Mouse (Mus musculus) embryonic stem cell, embryonic (primary cell): ENCODE results near the gene Pde11a.

ENCODE experiments used
- CTCF ChIA-PET, 4 experiments: fragments of 300-600 bp in 2 of 4; fragments of 350-600 bp in 2 of 4; sonication (Branson Sonifier 250); formaldehyde crosslinking; loops; one replicate each; lab custom pipeline; 2022; ENCODE audit warnings: inconsistent platforms in 2 of 4; lab: Charles Lee
- POLR2A ChIA-PET, 4 experiments: fragments of 300-600 bp in 2 of 4; fragments of 350-600 bp in 2 of 4; sonication (Branson Sonifier 250); formaldehyde crosslinking; loops; one replicate each; lab custom pipeline; 2022; ENCODE audit warnings: antibody characterized with exemption in 4 of 4, inconsistent platforms in 1 of 4; lab: Charles Lee

Pde11a gene

DNA sequence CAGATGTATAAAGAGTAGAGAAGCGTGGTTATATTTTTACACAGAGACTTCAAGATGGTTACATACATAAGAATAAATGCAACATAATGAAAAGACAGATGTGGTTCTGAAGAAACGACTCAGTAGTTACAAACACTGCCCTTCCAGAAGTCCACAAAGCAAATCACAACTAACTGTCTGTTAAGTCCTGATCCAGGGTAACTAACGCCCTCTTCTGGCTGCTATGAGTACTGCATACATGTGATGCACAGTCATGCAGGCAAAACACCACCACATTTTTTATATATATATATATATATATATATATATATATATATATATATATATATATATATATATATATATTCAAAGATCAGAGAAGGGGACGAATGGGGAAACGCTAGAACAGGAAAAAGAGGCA is 4.0 kb downstream of the Pde11a start:
- ChIA-PET POLR2A (interaction anchor here in 2 of 4 experiments (1.0 kb wide), 2 partner anchors 72 to 503 kb away, joined by 3 read pairs; partner anchors contain the start of gene Agps (in 1 of the 2)), CTCF (interaction anchor here in 2 of 4 experiments (0.6 to 1.4 kb wide), 3 partner anchors 27 to 357 kb away, joined by 3 to 4 read pairs (median 3); no protein-coding TSS in a partner anchor)

DNA sequence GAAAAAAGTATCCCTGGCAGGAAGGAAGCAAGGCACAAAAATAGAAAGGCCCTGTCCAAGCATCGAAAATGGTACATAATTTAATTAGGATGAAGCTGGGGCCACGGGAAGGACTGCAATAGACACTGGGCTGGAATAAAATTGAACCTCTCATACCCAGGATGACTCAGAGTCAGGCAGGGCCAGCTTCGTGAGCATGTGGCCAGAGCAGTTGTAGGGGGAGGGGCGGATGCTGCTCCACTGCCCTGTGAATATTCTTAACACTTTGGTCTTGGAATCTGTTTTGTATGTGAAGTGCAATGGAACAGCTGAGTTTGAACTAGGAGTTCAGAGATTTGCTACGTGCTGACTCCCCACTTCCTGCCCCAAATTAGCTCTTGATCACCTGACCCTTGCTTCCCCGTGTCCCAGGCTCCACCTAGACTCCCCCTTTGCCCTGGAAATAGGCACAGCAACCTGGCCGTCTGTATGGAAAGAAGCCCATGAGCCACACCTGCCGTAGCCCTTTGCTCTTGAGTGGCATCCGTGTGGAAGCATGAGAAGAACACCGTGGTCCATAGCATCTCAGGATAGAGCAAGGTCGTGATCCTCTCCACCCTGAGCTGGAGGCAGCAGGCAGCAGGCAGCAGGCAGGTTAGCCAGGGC is 6.3 kb downstream of the Pde11a start:
- POLR2A ChIA-PET, result no interaction called here

GRCm38 (mm10) chr2:76330081-76330480 is 8.5 kb downstream of the Pde11a start:
- ChIA-PET CTCF (interaction anchor here in 1 of 4 experiments (0.6 kb wide), 1 partner anchor 32 kb away, joined by 3 read pairs; no protein-coding TSS in a partner anchor), POLR2A (no interaction called here)

More for the DNA sequence above, 6.3 kb downstream of the Pde11a start:
- CTCF ChIA-PET, result interaction anchor here in 1 of 4 experiments (1.1 to 1.2 kb wide), 2 partner anchors 37 to 216 kb away, joined by 3 read pairs; partner anchors contain the start of gene Rbm45

DNA sequence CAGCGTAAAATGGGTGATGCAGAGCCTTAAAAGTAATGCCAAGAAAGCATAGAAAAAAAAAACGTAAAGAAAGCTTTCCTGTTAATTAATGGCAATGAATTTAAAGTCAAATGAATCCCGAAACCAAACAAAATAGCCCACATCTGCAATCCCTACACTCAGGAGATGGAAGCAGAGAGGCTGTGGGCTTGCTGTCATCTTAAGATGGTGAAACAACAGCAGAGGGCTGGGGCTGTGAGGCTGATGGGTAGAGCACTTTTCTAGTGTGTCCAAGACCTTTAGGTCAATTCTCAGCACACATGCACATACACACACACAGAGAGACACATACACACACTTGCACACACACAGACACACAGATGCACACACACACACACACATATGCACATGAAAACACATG is 12.4 kb downstream of the Pde11a start:
- POLR2A ChIA-PET, result no interaction called here
- CTCF ChIA-PET, result no interaction called here

DNA sequence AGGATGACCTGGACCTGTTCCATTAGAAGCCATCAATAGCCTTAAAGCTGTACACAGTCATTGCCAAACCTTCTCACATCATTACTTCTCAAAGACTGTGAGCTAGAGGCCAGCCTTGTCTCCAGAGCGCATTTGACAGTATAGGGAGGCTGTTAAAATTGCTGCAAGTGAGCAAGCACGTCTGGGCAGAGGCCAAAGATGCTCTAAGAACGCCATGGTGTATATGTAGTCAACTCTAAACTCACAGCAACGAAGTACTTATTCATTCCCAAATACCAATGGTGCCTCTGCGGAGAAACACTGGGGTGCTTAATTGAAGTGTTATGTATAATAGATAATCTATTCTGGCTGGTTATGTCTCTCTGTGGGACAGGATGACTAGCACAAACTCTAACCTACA is 14.1 kb downstream of the Pde11a start:
- ChIA-PET CTCF (no interaction called here), POLR2A (interaction anchor here in 1 of 4 experiments (0.6 kb wide), 1 partner anchor 23 kb away, joined by 4 read pairs; no protein-coding TSS in a partner anchor)

GRCm38 (mm10) chr2:76323185-76323875 is 15.2 kb downstream of the Pde11a start:
- ChIA-PET POLR2A (interaction anchor here in 2 of 4 experiments (0.5 to 1.2 kb wide), 2 partner anchors 16 to 18 kb away, joined by 3 read pairs; partner anchors contain the start of gene Pde11a (in 1 of the 2)), CTCF (interaction anchor here in 1 of 4 experiments (0.6 kb wide), 1 partner anchor 37 kb away, joined by 3 read pairs; no protein-coding TSS in a partner anchor)

DNA sequence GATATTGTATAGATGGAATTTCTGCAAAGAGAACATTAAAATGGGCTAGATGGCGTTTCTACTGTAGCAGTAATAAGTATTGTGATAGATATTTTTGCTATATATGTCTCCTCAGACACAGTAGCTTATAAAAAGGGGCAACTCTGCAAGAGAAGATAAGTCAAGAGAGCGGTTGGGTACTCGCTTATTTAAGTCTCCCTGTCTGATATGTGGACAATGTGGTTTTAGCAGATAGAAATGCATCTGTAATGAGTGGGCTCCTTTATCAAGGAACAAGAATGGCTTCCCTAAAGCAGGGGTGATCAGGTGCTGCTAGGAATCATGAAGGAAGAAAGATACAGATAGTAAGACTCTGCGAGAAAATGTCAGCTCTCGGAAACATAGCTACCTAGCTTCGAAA is 18.2 kb downstream of the Pde11a start:
- POLR2A ChIA-PET, result interaction anchor here in 1 of 4 experiments (0.6 kb wide), 1 partner anchor 32 kb away, joined by 3 read pairs; no protein-coding TSS in a partner anchor
- CTCF ChIA-PET, result interaction anchor here in 1 of 4 experiments (0.8 kb wide), 1 partner anchor 205 kb away, joined by 3 read pairs; no protein-coding TSS in a partner anchor

- ChIA-PET CTCF (no interaction called here), POLR2A (no interaction called here)
Measured at GRCm38 (mm10) chr2:76319231-76319630, 19.3 kb downstream of the Pde11a start.

DNA sequence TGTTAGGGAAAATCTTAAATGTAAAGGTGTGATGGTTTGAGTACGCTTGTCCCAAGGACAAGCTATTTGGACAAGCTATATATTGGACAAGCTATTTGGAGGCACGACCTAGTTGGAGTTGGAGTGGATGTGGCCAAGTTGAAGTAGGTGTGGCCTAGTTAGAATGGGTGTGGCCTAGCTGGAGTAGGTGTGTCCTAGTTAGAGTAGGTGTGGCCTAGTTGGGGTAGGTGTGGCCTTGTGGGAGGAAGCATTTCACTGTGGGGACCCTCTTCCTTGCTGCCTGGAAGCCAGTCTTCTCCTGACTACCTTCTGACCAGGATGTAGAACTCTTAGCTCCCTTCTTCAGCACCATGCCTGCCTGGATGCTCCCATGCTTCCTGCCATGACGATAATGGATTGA is 50.9 kb downstream of the Pde11a start:
- POLR2A ChIA-PET, result interaction anchor here in 1 of 4 experiments (0.7 kb wide), 1 partner anchor 200 kb away, joined by 3 read pairs; no protein-coding TSS in a partner anchor
- CTCF ChIA-PET, result interaction anchor here (0.7 to 2.7 kb wide), 8 partner anchors 36 to 386 kb away, joined by 3 to 17 read pairs (median 6); no protein-coding TSS in a partner anchor

DNA sequence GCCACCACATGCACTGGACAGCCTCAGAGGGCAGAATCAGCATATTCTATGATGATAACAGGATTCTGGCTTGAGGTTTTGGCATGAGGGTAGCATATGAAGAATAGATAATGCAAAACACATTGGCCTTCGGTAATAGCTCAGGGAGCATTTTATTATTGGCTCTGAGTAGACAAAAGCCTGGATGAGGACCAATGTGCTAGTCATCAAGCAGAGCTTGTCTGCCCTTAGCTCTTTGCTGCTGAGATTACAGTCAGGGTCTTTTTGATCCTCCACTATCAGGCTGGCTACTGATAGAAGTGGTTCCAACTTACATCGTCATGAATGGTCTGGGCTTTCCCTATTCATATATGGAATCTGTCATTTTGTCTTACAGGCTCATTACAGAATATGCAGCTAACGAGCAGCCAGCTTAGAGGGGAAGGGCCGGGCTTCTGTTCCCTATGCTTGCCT is 52.3 kb downstream of the Pde11a start:
- POLR2A ChIA-PET, result no interaction called here
- CTCF ChIA-PET, result interaction anchor here in 2 of 4 experiments (0.6 to 2.0 kb wide), 2 partner anchors 37 to 171 kb away, joined by 3 to 8 read pairs; no protein-coding TSS in a partner anchor

- ChIA-PET CTCF (interaction anchor here in 3 of 4 experiments (1.0 to 2.0 kb wide), 5 partner anchors 77 to 170 kb away, joined by 3 to 8 read pairs (median 3); no protein-coding TSS in a partner anchor), POLR2A (no interaction called here)
Measured at GRCm38 (mm10) chr2:76285150-76285549, 53.4 kb downstream of the Pde11a start.

- ChIA-PET POLR2A (interaction anchor here in 1 of 4 experiments (0.6 kb wide), 1 partner anchor 295 kb away, joined by 3 read pairs; no protein-coding TSS in a partner anchor), CTCF (no interaction called here)
Measured at GRCm38 (mm10) chr2:76283378-76284132, 55.0 kb downstream of the Pde11a start.

- POLR2A ChIA-PET, result interaction anchor here in 1 of 4 experiments (0.7 kb wide), 1 partner anchor 20 kb away, joined by 3 read pairs; no protein-coding TSS in a partner anchor
- CTCF ChIA-PET, result no interaction called here
Measured at GRCm38 (mm10) chr2:76269494-76269893, 69.1 kb downstream of the Pde11a start.

DNA sequence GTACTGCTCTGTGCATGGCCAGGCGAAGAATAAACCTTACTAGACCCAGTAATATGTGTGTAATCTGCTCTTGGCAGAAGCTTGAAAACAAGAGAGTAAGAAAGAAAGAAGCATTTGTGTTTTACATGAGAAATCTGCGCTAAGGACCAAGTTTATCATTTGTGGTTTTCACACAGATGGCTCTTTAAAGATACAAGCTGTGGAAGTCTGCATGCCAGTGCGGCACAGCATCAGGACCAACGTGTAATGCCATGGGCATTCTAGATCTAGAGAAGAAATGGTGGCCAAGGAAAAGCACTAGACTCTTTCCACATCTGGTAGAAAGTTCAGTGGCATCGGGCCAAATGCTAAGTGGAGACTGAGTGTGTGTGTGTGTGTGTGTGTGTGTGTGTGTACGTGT is 71.2 kb downstream of the Pde11a start:
- ChIA-PET CTCF (no interaction called here), POLR2A (no interaction called here)

- POLR2A ChIA-PET, result interaction anchor here in 1 of 4 experiments (0.7 kb wide), 1 partner anchor 220 kb away, joined by 3 read pairs; no protein-coding TSS in a partner anchor
- CTCF ChIA-PET, result interaction anchor here in 2 of 4 experiments (0.6 kb wide), 2 partner anchors 9 to 351 kb away, joined by 3 read pairs; no protein-coding TSS in a partner anchor
Measured at GRCm38 (mm10) chr2:76266622-76267021, 72.0 kb downstream of the Pde11a start.

GRCm38 (mm10) chr2:76264258-76264657 is 74.3 kb downstream of the Pde11a start:
- CTCF ChIA-PET, result interaction anchor here in 2 of 4 experiments (0.9 to 1.0 kb wide), 2 partner anchors 148 to 149 kb away, joined by 3 read pairs; no protein-coding TSS in a partner anchor
- POLR2A ChIA-PET, result interaction anchor here in 3 of 4 experiments (0.6 kb wide), 3 partner anchors 16 to 497 kb away, joined by 3 to 5 read pairs (median 3); no protein-coding TSS in a partner anchor

DNA sequence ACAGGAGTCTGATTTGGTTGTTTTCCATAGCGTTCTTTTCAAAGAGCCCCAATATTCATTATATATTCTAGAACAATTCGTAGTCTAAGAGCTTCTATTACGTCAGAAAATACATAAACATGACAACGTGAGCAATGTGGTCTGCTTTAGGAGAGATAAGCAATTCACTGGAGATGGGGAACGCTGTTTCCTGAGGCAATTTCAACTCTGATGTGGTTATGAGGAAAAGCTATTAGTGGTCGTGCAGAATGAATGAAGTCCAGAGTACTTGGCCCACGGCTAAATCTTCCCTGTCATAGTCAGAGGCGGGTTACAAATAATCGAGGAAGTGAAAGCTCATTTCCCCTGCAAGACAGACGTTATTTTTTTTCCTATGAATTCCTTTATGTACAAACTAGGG is 75.9 kb downstream of the Pde11a start:
- ChIA-PET CTCF (interaction anchor here in 1 of 4 experiments (0.5 kb wide), 1 partner anchor 32 kb away, joined by 3 read pairs; no protein-coding TSS in a partner anchor), POLR2A (interaction anchor here in 1 of 4 experiments (0.8 kb wide), 1 partner anchor 73 kb away, joined by 3 read pairs; no protein-coding TSS in a partner anchor)

DNA sequence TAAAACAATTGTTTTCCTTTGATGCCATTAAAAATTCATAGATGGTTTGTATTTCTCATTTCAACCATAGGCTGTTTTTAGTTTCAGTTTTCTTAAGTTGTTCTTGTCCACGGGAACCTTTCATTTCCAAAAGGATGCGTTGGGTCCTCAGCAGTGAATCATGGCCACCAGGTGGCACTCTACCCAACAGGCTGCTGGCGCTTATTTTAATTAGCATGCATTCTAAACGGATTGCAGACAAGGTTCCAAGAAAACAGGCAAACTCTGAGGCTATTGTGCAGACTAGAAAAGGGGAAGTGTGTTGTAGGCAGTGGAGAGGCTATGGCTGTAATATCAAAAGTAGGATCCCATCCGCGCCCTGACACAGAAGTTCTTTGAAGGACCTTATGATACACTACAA is 83.7 kb downstream of the Pde11a start:
- ChIA-PET CTCF (no interaction called here), POLR2A (no interaction called here)
